Mouse (Mus musculus) CH12.LX (cell line): ENCODE data around the gene Gm20388. TPM values are rescaled to one million over a fixed set of nuclear protein-coding genes. Genes with fewer than 3 reads are reported as not detected.

Source experiments
- DNase-seq: peaks from one replicate; pipeline ENCODE4 v3.0.0-alpha.2; 2013; ENCODE audit errors: extremely low read depth
- H3K27ac ChIP-seq: 2 replicates; pipeline ENCODE4 v1.5.1; 2012; ENCODE audit warnings: low read depth, mild to moderate bottlenecking, control low read depth, moderate library complexity; ENCODE audit not compliant: insufficient read depth
- H3K27me3 ChIP-seq: replicated peaks from 2 replicates; pipeline ENCODE3; 2012; ENCODE audit warnings: inconsistent platforms
- H3K36me3 ChIP-seq, 2 experiments: replicated peaks in 1 of 2; 2 replicates each; pipeline versions ENCODE3 to v1.6.1; 2012; ENCODE audit warnings: inconsistent platforms in 1 of 2, low read length in 1 of 2, mild to moderate bottlenecking in 1 of 2, mixed read lengths in 1 of 2, moderate library complexity in 1 of 2; ENCODE audit not compliant: control insufficient read depth in 1 of 2, insufficient read depth in 1 of 2
- H3K4me1 ChIP-seq, 2 experiments: 2 replicates each; pipeline ENCODE4 v1.6.1; 2012; ENCODE audit warnings: inconsistent platforms in 1 of 2, moderate library complexity in 1 of 2; ENCODE audit not compliant: insufficient read depth in 2 of 2, control insufficient read depth in 1 of 2
- H3K4me2 ChIP-seq: 2 replicates; pipeline ENCODE4 v1.6.1; 2012; ENCODE audit warnings: low read depth, mild to moderate bottlenecking, control low read depth; ENCODE audit not compliant: poor library complexity, insufficient read depth, severe bottlenecking
- H3K4me3 ChIP-seq, 3 experiments: fragments of 150-350 bp in 1 of 3; sonication (generic) in 1 of 3; replicated peaks in 1 of 3; 2 replicates each; pipeline versions ENCODE3 to v1.5.1; 2011 to 2012; ENCODE audit warnings: low read depth in 2 of 3, low read length in 2 of 3, mild to moderate bottlenecking in 2 of 3, moderate library complexity in 2 of 3, control low read depth in 1 of 3, improper control_type of control experiment in 1 of 3, inconsistent platforms in 1 of 3, mixed read lengths in 1 of 3; ENCODE audit not compliant: poor library complexity in 1 of 3
- H3K79me2 ChIP-seq: replicated peaks from 2 replicates; pipeline ENCODE4 v1.6.1; 2012; ENCODE audit warnings: mild to moderate bottlenecking, moderate library complexity; ENCODE audit not compliant: control insufficient read depth, poor library complexity, insufficient read depth, severe bottlenecking; ENCODE audit errors: extremely low read depth
- H3K9ac ChIP-seq: 2 replicates; pipeline ENCODE4 v1.6.1; 2012; ENCODE audit warnings: low read depth, mild to moderate bottlenecking, control low read depth, moderate library complexity; ENCODE audit not compliant: insufficient read depth
- H3K9me3 ChIP-seq: replicated peaks from 2 replicates; pipeline ENCODE3; 2012; ENCODE audit warnings: low read length, inconsistent platforms, mixed read lengths
- BHLHE40 ChIP-seq: IDR thresholded peaks from 2 replicates; pipeline ENCODE4 v1.6.1; 2011; ENCODE audit warnings: mild to moderate bottlenecking, low read depth, low read length, improper control_type of control experiment
- CHD1 ChIP-seq: IDR thresholded peaks from 2 replicates; pipeline ENCODE4 v1.6.1; 2012; ENCODE audit warnings: low read depth, low read length, improper control_type of control experiment, inconsistent platforms
- CHD2 ChIP-seq: IDR thresholded peaks from 2 replicates; pipeline ENCODE4 v1.6.1; 2011; ENCODE audit warnings: low read length, improper control_type of control experiment
- CTCF ChIP-seq, 2 experiments: IDR thresholded peaks in 1 of 2; conservative IDR thresholded peaks in 1 of 2; 2 replicates each; pipeline ENCODE4 v1.5.1; 2011 to 2012; ENCODE audit warnings: low read depth in 2 of 2, low read length in 2 of 2, improper control_type of control experiment in 1 of 2, inconsistent platforms in 1 of 2, mild to moderate bottlenecking in 1 of 2, moderate library complexity in 1 of 2
- E2F4 ChIP-seq: IDR thresholded peaks from 2 replicates; pipeline ENCODE4 v1.6.1; 2011; ENCODE audit warnings: low read depth, low read length, improper control_type of control experiment; ENCODE audit not compliant: insufficient replicate concordance
- ELF1 ChIP-seq: IDR thresholded peaks from 2 replicates; pipeline ENCODE4 v1.6.1; 2014; ENCODE audit warnings: low read depth, mild to moderate bottlenecking, inconsistent platforms, low read length, improper control_type of control experiment
- EP300 ChIP-seq: IDR thresholded peaks from 2 replicates; pipeline ENCODE4 v1.6.1; 2011; ENCODE audit warnings: low read length, improper control_type of control experiment
- ETS1 ChIP-seq: conservative IDR thresholded peaks from 2 replicates; pipeline ENCODE4 v1.6.1; 2012; ENCODE audit warnings: low read depth, mild to moderate bottlenecking, inconsistent platforms, low read length, improper control_type of control experiment, moderate library complexity
- GABPA ChIP-seq: IDR thresholded peaks from 2 replicates; pipeline ENCODE4 v1.6.1; 2012; ENCODE audit warnings: low read depth, low read length, improper control_type of control experiment, inconsistent platforms; ENCODE audit not compliant: insufficient replicate concordance
- HCFC1 ChIP-seq: IDR thresholded peaks from 2 replicates; pipeline ENCODE4 v1.6.1; 2012; ENCODE audit warnings: low read depth, mild to moderate bottlenecking, inconsistent platforms, low read length, improper control_type of control experiment
- IRF4 ChIP-seq: IDR thresholded peaks from 2 replicates; pipeline ENCODE4 v1.6.1; 2014; ENCODE audit warnings: low read depth, mild to moderate bottlenecking, inconsistent platforms, low read length, improper control_type of control experiment
- JUN ChIP-seq: IDR thresholded peaks from 2 replicates; pipeline ENCODE4 v1.6.1; 2011; ENCODE audit warnings: low read depth, mild to moderate bottlenecking, low read length, improper control_type of control experiment, moderate library complexity; ENCODE audit not compliant: insufficient read depth
- JUND ChIP-seq: conservative IDR thresholded peaks from 2 replicates; pipeline ENCODE4 v1.6.1; 2011; ENCODE audit warnings: low read depth, low read length, improper control_type of control experiment
- KAT2A ChIP-seq: IDR thresholded peaks from 2 replicates; pipeline ENCODE4 v1.6.1; 2012; ENCODE audit warnings: low read length, improper control_type of control experiment, inconsistent platforms; ENCODE audit not compliant: insufficient replicate concordance
- MAFK ChIP-seq: IDR thresholded peaks from 2 replicates; pipeline ENCODE4 v1.6.1; 2011; ENCODE audit warnings: low read length, improper control_type of control experiment; ENCODE audit not compliant: insufficient replicate concordance
- MAX ChIP-seq: IDR thresholded peaks from 2 replicates; pipeline ENCODE4 v1.6.1; 2011; ENCODE audit warnings: low read length, improper control_type of control experiment
- MAZ ChIP-seq: IDR thresholded peaks from 2 replicates; pipeline ENCODE4 v1.6.1; 2012; ENCODE audit warnings: low read depth, mild to moderate bottlenecking, inconsistent platforms, low read length, improper control_type of control experiment, moderate library complexity
- MEF2A ChIP-seq: IDR thresholded peaks from 2 replicates; pipeline ENCODE4 v1.6.1; 2014; ENCODE audit warnings: low read depth, mild to moderate bottlenecking, inconsistent platforms, low read length, improper control_type of control experiment, borderline replicate concordance
- MXI1 ChIP-seq: IDR thresholded peaks from 2 replicates; pipeline ENCODE4 v1.6.1; 2011; ENCODE audit warnings: mild to moderate bottlenecking, low read depth, low read length, improper control_type of control experiment
- MYC ChIP-seq: IDR thresholded peaks from 2 replicates; pipeline ENCODE4 v1.6.1; 2011; ENCODE audit warnings: low read depth, mild to moderate bottlenecking, improper control_type of control experiment, low read length
- NELFE ChIP-seq: IDR thresholded peaks from 2 replicates; pipeline ENCODE4 v1.6.1; 2011; ENCODE audit warnings: low read depth, low read length, improper control_type of control experiment
- NRF1 ChIP-seq: IDR thresholded peaks from 2 replicates; pipeline ENCODE4 v1.6.1; 2014; ENCODE audit warnings: low read depth, mild to moderate bottlenecking, inconsistent platforms, low read length, improper control_type of control experiment, moderate library complexity
- PAX5 ChIP-seq: IDR thresholded peaks from 2 replicates; pipeline ENCODE4 v1.6.1; 2012; ENCODE audit warnings: low read length, inconsistent platforms, mixed read lengths
- POLR2A ChIP-seq: IDR thresholded peaks from 2 replicates; pipeline ENCODE4 v1.6.1; 2011; ENCODE audit warnings: low read depth, mild to moderate bottlenecking, improper control_type of control experiment, low read length
- POLR2AphosphoS2 ChIP-seq: IDR thresholded peaks from 2 replicates; pipeline ENCODE4 v1.6.1; 2011; ENCODE audit warnings: low read depth, low read length, improper control_type of control experiment
- RAD21 ChIP-seq: IDR thresholded peaks from 2 replicates; pipeline ENCODE4 v1.6.1; 2011; ENCODE audit warnings: low read depth, mild to moderate bottlenecking, low read length, improper control_type of control experiment, moderate library complexity
- RCOR1 ChIP-seq: conservative IDR thresholded peaks from 2 replicates; pipeline ENCODE4 v1.6.1; 2012; ENCODE audit warnings: low read depth, mild to moderate bottlenecking, inconsistent platforms, low read length, improper control_type of control experiment
- SIN3A ChIP-seq: IDR thresholded peaks from 2 replicates; pipeline ENCODE4 v1.6.1; 2012; ENCODE audit warnings: low read length, improper control_type of control experiment, inconsistent platforms
- SMC3 ChIP-seq: IDR thresholded peaks from 2 replicates; pipeline ENCODE4 v1.6.1; 2011; ENCODE audit warnings: low read depth, low read length, improper control_type of control experiment
- TBP ChIP-seq: conservative IDR thresholded peaks from 2 replicates; pipeline ENCODE4 v1.6.1; 2011; ENCODE audit warnings: low read depth, low read length, improper control_type of control experiment
- UBTF ChIP-seq: IDR thresholded peaks from 2 replicates; pipeline ENCODE4 v1.6.1; 2012; ENCODE audit warnings: low read depth, mild to moderate bottlenecking, inconsistent platforms, low read length, improper control_type of control experiment, moderate library complexity
- USF1 ChIP-seq: IDR thresholded peaks from 2 replicates; pipeline ENCODE4 v1.6.1; 2014; ENCODE audit warnings: low read depth, mild to moderate bottlenecking, inconsistent platforms, low read length, improper control_type of control experiment
- USF2 ChIP-seq: conservative IDR thresholded peaks from 2 replicates; pipeline ENCODE4 v1.6.1; 2011; ENCODE audit warnings: low read depth, low read length, improper control_type of control experiment
- ZC3H11A ChIP-seq: IDR thresholded peaks from 2 replicates; pipeline ENCODE4 v1.6.1; 2012; ENCODE audit warnings: low read depth, mild to moderate bottlenecking, inconsistent platforms, low read length, improper control_type of control experiment
- ZKSCAN1 ChIP-seq: IDR thresholded peaks from 2 replicates; pipeline ENCODE4 v1.6.1; 2012; ENCODE audit warnings: low read depth, inconsistent platforms, low read length, improper control_type of control experiment, borderline replicate concordance
- ZMIZ1 ChIP-seq: IDR thresholded peaks from 2 replicates; pipeline ENCODE4 v1.6.1; 2012; ENCODE audit warnings: low read depth, mild to moderate bottlenecking, inconsistent platforms, low read length, improper control_type of control experiment
- ZNF384 ChIP-seq: IDR thresholded peaks from 2 replicates; pipeline ENCODE4 v1.6.1; 2012; ENCODE audit warnings: low read depth, low read length, improper control_type of control experiment, inconsistent platforms
- dilution Hi-C: fragments of 300-500 bp; cut with MboI; formaldehyde crosslinking; loops from 2 replicates; pipeline ENCODE4 v1.14.3; 2020; ENCODE audit warnings: low sequenced_read_pairs; ENCODE audit not compliant: extremely low pct_unique_long_range_greater_than_20kb, extremely low pct_ligation_motif_present
- in situ Hi-C: fragments of 300-500 bp; cut with MboI; formaldehyde crosslinking; loops from 3 replicates; pipeline ENCODE4 v1.14.3; 2019; ENCODE audit warnings: low sequenced_read_pairs, low pct_ligation_motif_present, low pct_unique_long_range_greater_than_20kb, mixed read lengths
- polyA plus RNA-seq: library from polyadenylated mRNA; unstranded; fragments of >175 nt; gene quantifications from 2 replicates; pipeline ENCODE4 v1.2.1, GENCODE M21; 2012; ENCODE audit warnings: low read depth; ENCODE audit not compliant: insufficient read length
- total RNA-seq, 2 experiments: library from RNA; depleted of rRNA; stranded (reverse); fragments of 300-350 nt in 1 of 2; fragments of >200 nt in 1 of 2; gene quantifications; 2 replicates each; pipeline ENCODE4 v1.2.3; 2012 to 2014

The Gm20388 gene
- total and polyA plus RNA-seq, 3 experiments = 14.8 to 26.3 (median 22.2) TPM

DNA sequence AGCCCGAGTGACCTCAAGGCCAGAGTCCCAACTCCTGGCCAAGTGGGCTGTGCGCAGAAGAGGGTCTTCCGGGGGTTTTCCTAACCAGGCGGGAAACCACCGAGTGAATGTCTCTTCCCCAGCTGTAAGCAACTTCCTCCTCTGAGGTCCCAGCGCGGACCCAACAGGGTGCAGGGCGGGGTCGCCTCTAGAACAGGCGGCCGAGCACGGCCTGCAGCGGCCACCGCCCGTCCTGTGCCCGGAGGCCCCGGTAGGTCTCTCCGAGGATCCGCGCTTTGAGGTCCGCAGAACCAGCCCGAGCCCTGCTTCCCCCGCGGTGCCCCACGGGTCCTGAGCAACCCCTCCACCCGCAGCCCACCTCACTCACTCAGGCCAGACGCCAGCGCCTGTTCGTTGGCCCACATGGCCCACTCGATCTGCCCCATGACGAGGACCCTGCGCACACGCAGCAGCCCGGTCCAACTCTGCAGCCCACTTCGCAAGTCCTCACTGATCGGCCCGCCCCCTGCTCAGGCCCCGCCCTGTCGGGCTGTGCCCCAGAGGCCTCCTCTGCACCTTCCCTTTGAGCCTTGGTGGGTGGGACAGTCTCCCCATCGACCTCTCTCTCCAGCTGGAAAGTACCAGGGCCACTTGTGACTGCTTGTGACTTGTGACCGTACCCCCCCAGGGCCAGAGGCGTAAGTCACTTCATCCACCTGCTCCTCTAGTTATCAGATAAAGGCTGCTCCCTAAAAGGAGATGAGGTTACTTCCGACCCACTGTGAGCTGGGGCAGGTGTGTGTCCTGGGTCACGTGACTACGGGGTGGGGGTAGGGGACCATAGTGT is 2522.0 kb downstream of the Gm20388 start, which contains the start of gene Cyba:
TSS of gene Cyba (minus strand) at position 488 of the 826 bp plus-strand sequence.
- Histone ChIP-seq H3K4me1 (peaks cover 25 to 52% of the 10 kb centered on the region in 2 experiments), H3K4me3 (peak within 1 kb of the TSS; percentile 83 to 86 (median 85)), H3K27ac (peak within 1 kb of the TSS; percentile 98), H3K27me3 (no peaks in the 10 kb centered on the region), H3K9ac (peak within 1 kb of the TSS; percentile 93), H3K4me2 (peak within 1 kb of the TSS; percentile 92), H3K36me3 (peaks cover 29 to 63% of the 10 kb centered on the region in 2 experiments), H3K9me3 (peaks cover 7% of the 10 kb centered on the region), H3K79me2 (peaks cover 39% of the 10 kb centered on the region)
- dilution Hi-C loops (no loop called here), in situ Hi-C loops (loop anchor here (25.0 kb wide), 1 partner anchor 845 kb away; the partner anchor contains the start of genes Fbxo31 and Map1lc3b)
- peak; percentile 97 for DNase-seq
- TF ChIP-seq ZMIZ1 (no peak), MAX (peak; percentile 95), RAD21 (no peak), JUND (no peak), POLR2A (peak; percentile 78), NELFE (peak; percentile 86), MAFK (no peak; the same call in 1 of the 2 replicates), SMC3 (no peak), CTCF (conservative IDR thresholded peaks at IDR 0.05 in 1 of 2, IDR thresholded peaks at IDR 0.05 in 1 of 2; ENCODE audit: low read depth in 2 of 2, low read length in 2 of 2) (no peak), GABPA (no peak), KAT2A (peak; percentile 38; the same call in 1 of the 2 replicates), USF2 (peak; percentile 99), ELF1 (peak; percentile 89), CHD2 (peak; percentile 87), BHLHE40 (peak; percentile 99), IRF4 (peak; percentile 70), TBP (0 out of 2 replicates have a peak, but pooled peaks have one; percentile 50), EP300 (peak; percentile 81), UBTF (peak; percentile 71; the same call in 1 of the 2 replicates), MEF2A (peak; percentile 84; the same call in 1 of the 2 replicates), CHD1 (peak; percentile 28; the same call in 1 of the 2 replicates), MXI1 (peak; percentile 75), MYC (peak; percentile 81; the same call in 1 of the 2 replicates), ZKSCAN1 (no peak), MAZ (no peak), SIN3A (peak; percentile 84), ETS1 (peak; percentile 98), PAX5 (no peak), ZNF384 (no peak), HCFC1 (0 out of 2 replicates have a peak, but pooled peaks have one; percentile 42), E2F4 (0 out of 2 replicates have a peak, but pooled peaks have one; percentile 45), NRF1 (peak; percentile 56), ZC3H11A (no peak), USF1 (peak; percentile 99), JUN (no peak), RCOR1 (peak; percentile 79; the same call in 1 of the 2 replicates), POLR2AphosphoS2 (0 out of 2 replicates have a peak, but pooled peaks have one; percentile 65)
